Mouse (Mus musculus) midbrain, embryonic 13.5 days (tissue): ENCODE data around the gene Mpped2. TPM values are rescaled to one million over a fixed set of nuclear protein-coding genes. Genes with fewer than 3 reads are reported as not detected.

Experiments
- ATAC-seq: fragments of 200-750 bp; cut with Nextera tagmentation; 2 replicates; pipeline ENCODE4 v1.8.0; 2017; ENCODE audit warnings: mild to moderate bottlenecking, moderate TSS enrichment, moderate library complexity
- H3K27ac ChIP-seq: fragments of 300-500 bp; sonication (generic); 2 replicates; pipeline ENCODE4 v1.5.1; 2015; ENCODE audit warnings: inconsistent platforms, mild to moderate bottlenecking, moderate library complexity
- H3K27me3 ChIP-seq: fragments of 300-500 bp; sonication (generic); 2 replicates; pipeline ENCODE4 v1.6.1; 2015; ENCODE audit warnings: mild to moderate bottlenecking, inconsistent platforms
- H3K36me3 ChIP-seq: fragments of 300-500 bp; sonication (generic); 2 replicates; pipeline ENCODE4 v1.6.1; 2015; ENCODE audit warnings: mild to moderate bottlenecking, inconsistent platforms
- H3K4me1 ChIP-seq: fragments of 300-500 bp; sonication (generic); replicated peaks from 2 replicates; pipeline ENCODE4 v1.6.1; 2015; ENCODE audit warnings: inconsistent platforms
- H3K4me2 ChIP-seq: fragments of 300-500 bp; sonication (generic); replicated peaks from 2 replicates; pipeline ENCODE4 v1.6.1; 2015; ENCODE audit warnings: moderate library complexity, mild to moderate bottlenecking, inconsistent platforms
- H3K4me3 ChIP-seq: fragments of 300-500 bp; sonication (generic); replicated peaks from 2 replicates; pipeline ENCODE4 v1.5.1; 2015; ENCODE audit warnings: mild to moderate bottlenecking, inconsistent platforms
- H3K9ac ChIP-seq: fragments of 300-500 bp; sonication (generic); replicated peaks from 2 replicates; pipeline ENCODE4 v1.6.1; 2015; ENCODE audit warnings: mild to moderate bottlenecking, inconsistent platforms
- H3K9me3 ChIP-seq: fragments of 300-500 bp; sonication (generic); 2 replicates; pipeline ENCODE4 v1.6.1; 2016; ENCODE audit warnings: mild to moderate bottlenecking, inconsistent platforms
- WGBS: fragments of 180-500 bp; shearing (Covaris S2); methylation state at CpG from one replicate; pipeline ENCODE4 v1.1.7; 2015; 5-methylcytosine and 5-hydroxymethylcytosine counted together
- polyA plus RNA-seq: library from polyadenylated mRNA; unstranded; fragments of >200 nt; fragmentation: Nextera tagmentation; extraction: Ambion mirVana; gene quantifications from 2 replicates; pipeline ENCODE4 v1.2.1, GENCODE M21; 2015

Mpped2 gene
- polyA plus RNA-seq, 1 experiment from 2014 or later, result 157 TPM

GRCm38 (mm10) chr2:106822540-106822939 is 129.5 kb downstream of the Mpped2 start:
- H3K27me3 ChIP-seq, result no peaks in the 10 kb centered on the region
- H3K9ac ChIP-seq, result no peak overlapping the region
- WGBS, result 4% methylated on average over 5 of the region's 5 CpGs
- H3K27ac ChIP-seq, result 0 out of 2 replicates have a peak overlapping the region, but pooled peaks have one; percentile 19
- ATAC-seq, result peak; percentile 66
- no peak overlapping the region for H3K4me2 ChIP-seq
- no peak overlapping the region for H3K4me3 ChIP-seq
- H3K9me3 ChIP-seq, result no peaks in the 10 kb centered on the region
- H3K4me1 ChIP-seq, result peaks cover 23% of the 10 kb centered on the region
- H3K36me3 ChIP-seq, result no peaks in the 10 kb centered on the region

GRCm38 (mm10) chr2:106825461-106825860 is 132.4 kb downstream of the Mpped2 start:
- Histone ChIP-seq H3K9me3 (no peaks in the 10 kb centered on the region), H3K9ac (no peak overlapping the region), H3K4me3 (no peak overlapping the region), H3K27ac (no peak overlapping the region), H3K4me1 (peaks cover 45% of the 10 kb centered on the region), H3K36me3 (no peaks in the 10 kb centered on the region), H3K4me2 (no peak overlapping the region), H3K27me3 (no peaks in the 10 kb centered on the region)
- no peak for ATAC-seq
- 89% methylated on average over 2 of the region's 2 CpGs for WGBS

- Histone ChIP-seq H3K9me3 (no peaks in the 10 kb centered on the region), H3K27me3 (no peaks in the 10 kb centered on the region), H3K4me2 (no peak overlapping the region), H3K36me3 (no peaks in the 10 kb centered on the region), H3K27ac (no peak overlapping the region), H3K4me1 (peaks cover 45% of the 10 kb centered on the region), H3K4me3 (no peak overlapping the region), H3K9ac (no peak overlapping the region)
- 82% methylated on average over 1 of the region's 1 CpGs for WGBS
- no peak for ATAC-seq
Measured at GRCm38 (mm10) chr2:106826023-106826422, 133.0 kb downstream of the Mpped2 start.

GRCm38 (mm10) chr2:106826806-106827205 is 133.7 kb downstream of the Mpped2 start:
- Histone ChIP-seq H3K36me3 (no peaks in the 10 kb centered on the region), H3K27ac (no peak overlapping the region), H3K9me3 (no peaks in the 10 kb centered on the region), H3K4me1 (peaks cover 38% of the 10 kb centered on the region), H3K4me3 (no peak overlapping the region), H3K27me3 (no peaks in the 10 kb centered on the region), H3K4me2 (no peak overlapping the region), H3K9ac (no peak overlapping the region)
- 72% methylated on average over 4 of the region's 4 CpGs for WGBS
- ATAC-seq, result no peak

GRCm38 (mm10) chr2:106828573-106829310 is 135.7 kb downstream of the Mpped2 start:
- no peaks in the 10 kb centered on the region for H3K9me3 ChIP-seq
- peak overlapping the region; percentile 62 for H3K27ac ChIP-seq
- no peak overlapping the region for H3K4me2 ChIP-seq
- peak overlapping the region; percentile 10; the same call in 1 of the 2 replicates for H3K9ac ChIP-seq
- ATAC-seq, result 0 out of 2 replicates have a peak, but pooled peaks have one; percentile 44
- H3K36me3 ChIP-seq, result no peaks in the 10 kb centered on the region
- WGBS, result 63% methylated on average over 12 of the region's 12 CpGs
- no peak overlapping the region for H3K4me3 ChIP-seq
- no peaks in the 10 kb centered on the region for H3K27me3 ChIP-seq
- peaks cover 36% of the 10 kb centered on the region for H3K4me1 ChIP-seq

- H3K9me3 ChIP-seq, result no peaks in the 10 kb centered on the region
- H3K27me3 ChIP-seq, result no peaks in the 10 kb centered on the region
- H3K27ac ChIP-seq, result peak overlapping the region; percentile 62
- H3K9ac ChIP-seq, result no peak overlapping the region
- no peak overlapping the region for H3K4me2 ChIP-seq
- H3K36me3 ChIP-seq, result no peaks in the 10 kb centered on the region
- WGBS, result 71% methylated on average over 4 of the region's 4 CpGs
- H3K4me1 ChIP-seq, result peaks cover 36% of the 10 kb centered on the region
- ATAC-seq, result no peak
- no peak overlapping the region for H3K4me3 ChIP-seq
Measured at GRCm38 (mm10) chr2:106829420-106829819, 136.4 kb downstream of the Mpped2 start.

GRCm38 (mm10) chr2:106832577-106832976 is 139.5 kb downstream of the Mpped2 start:
- Histone ChIP-seq H3K27ac (no peak overlapping the region), H3K36me3 (no peaks in the 10 kb centered on the region), H3K4me2 (no peak overlapping the region), H3K9ac (no peak overlapping the region), H3K4me3 (no peak overlapping the region), H3K9me3 (no peaks in the 10 kb centered on the region), H3K4me1 (peaks cover 60% of the 10 kb centered on the region), H3K27me3 (no peaks in the 10 kb centered on the region)
- ATAC-seq, result no peak
- 65% methylated on average over 2 of the region's 2 CpGs for WGBS

- Histone ChIP-seq H3K9me3 (no peaks in the 10 kb centered on the region), H3K36me3 (no peaks in the 10 kb centered on the region), H3K4me1 (peaks cover 59% of the 10 kb centered on the region), H3K27me3 (no peaks in the 10 kb centered on the region), H3K9ac (no peak overlapping the region), H3K4me2 (no peak overlapping the region), H3K27ac (no peak overlapping the region), H3K4me3 (no peak overlapping the region)
- no peak for ATAC-seq
- WGBS, result 78% methylated on average over 5 of the region's 5 CpGs
Measured at GRCm38 (mm10) chr2:106833212-106833611, 140.1 kb downstream of the Mpped2 start.

- no peaks in the 10 kb centered on the region for H3K27me3 ChIP-seq
- peak overlapping the region; percentile 35; the same call in 1 of the 2 replicates for H3K27ac ChIP-seq
- no peak overlapping the region for H3K9ac ChIP-seq
- no peak for ATAC-seq
- no peaks in the 10 kb centered on the region for H3K36me3 ChIP-seq
- H3K4me2 ChIP-seq, result no peak overlapping the region
- H3K4me3 ChIP-seq, result no peak overlapping the region
- H3K9me3 ChIP-seq, result no peaks in the 10 kb centered on the region
- WGBS, result 28% methylated on average over 8 of the region's 8 CpGs
- peaks cover 38% of the 10 kb centered on the region for H3K4me1 ChIP-seq
Measured at GRCm38 (mm10) chr2:106835321-106835720, 142.3 kb downstream of the Mpped2 start.

- Histone ChIP-seq H3K4me3 (no peak overlapping the region), H3K27ac (no peak overlapping the region), H3K9me3 (no peaks in the 10 kb centered on the region), H3K4me2 (no peak overlapping the region), H3K4me1 (peaks cover 33% of the 10 kb centered on the region), H3K36me3 (no peaks in the 10 kb centered on the region), H3K9ac (no peak overlapping the region), H3K27me3 (no peaks in the 10 kb centered on the region)
- 87% methylated on average over 4 of the region's 4 CpGs for WGBS
- no peak for ATAC-seq
Measured at GRCm38 (mm10) chr2:106837241-106837640, 144.2 kb downstream of the Mpped2 start.

GRCm38 (mm10) chr2:106844147-106844546 is 151.1 kb downstream of the Mpped2 start:
- 77% methylated on average over 9 of the region's 9 CpGs for WGBS
- H3K27me3 ChIP-seq, result no peaks in the 10 kb centered on the region
- no peak overlapping the region for H3K27ac ChIP-seq
- 0 out of 2 replicates have a peak, but pooled peaks cover 3% of the 10 kb centered on the region for H3K36me3 ChIP-seq
- H3K4me1 ChIP-seq, result peaks cover under 1% of the 10 kb centered on the region
- H3K9me3 ChIP-seq, result no peaks in the 10 kb centered on the region
- H3K4me3 ChIP-seq, result no peak overlapping the region
- no peak overlapping the region for H3K9ac ChIP-seq
- H3K4me2 ChIP-seq, result no peak overlapping the region
- no peak for ATAC-seq

GRCm38 (mm10) chr2:106844766-106845678 is 152.0 kb downstream of the Mpped2 start:
- ATAC-seq, result no peak
- Histone ChIP-seq H3K27me3 (no peaks in the 10 kb centered on the region), H3K9ac (no peak overlapping the region), H3K9me3 (no peaks in the 10 kb centered on the region), H3K4me2 (no peak overlapping the region), H3K27ac (no peak overlapping the region), H3K36me3 (0 out of 2 replicates have a peak, but pooled peaks cover 3% of the 10 kb centered on the region), H3K4me1 (peaks cover 10% of the 10 kb centered on the region), H3K4me3 (no peak overlapping the region)
- WGBS, result 84% methylated on average over 10 of the region's 10 CpGs
